ENCODE assay signal across 27 mouse cellular contexts in genomic region chr6:84269478-84269877, GRCm38 (mm10).
"Had no signal": no experiment of that assay in that cellular context is flagged by ENCODE, and none has a peak within 500 bp of the region (broad histone marks: within the 10 kb centered on the region; RNA-seq: fewer than 3 reads in every experiment).

No protein-coding gene starts in this region.

- H3K27ac ChIP-seq: embryonic facial prominence, embryonic 10.5 days; embryonic facial prominence, embryonic 12.5 days; embryonic facial prominence, embryonic 13.5 days; embryonic facial prominence, embryonic 15.5 days; forebrain, embryonic 10.5 days; forebrain, embryonic 12.5 days; forebrain, embryonic 13.5 days; forebrain, embryonic 15.5 days had no signal

- ATAC-seq: forebrain, embryonic 13.5 days; forebrain, embryonic 14.5 days; forebrain, embryonic 15.5 days; forebrain, embryonic 16.5 days; forebrain, postnatal 0 days had no signal

- H3K9me3 ChIP-seq: embryonic facial prominence, embryonic 10.5 days; embryonic facial prominence, embryonic 12.5 days; embryonic facial prominence, embryonic 13.5 days; embryonic facial prominence, embryonic 15.5 days; forebrain, embryonic 10.5 days; forebrain, embryonic 12.5 days; forebrain, embryonic 13.5 days; forebrain, embryonic 15.5 days had no signal

- H3K27me3 ChIP-seq: embryonic facial prominence, embryonic 12.5 days; embryonic facial prominence, embryonic 13.5 days; embryonic facial prominence, embryonic 15.5 days; forebrain, embryonic 12.5 days; forebrain, embryonic 13.5 days; forebrain, embryonic 15.5 days had no signal

- H3K4me3 ChIP-seq: embryonic facial prominence, embryonic 10.5 days; embryonic facial prominence, embryonic 12.5 days; embryonic facial prominence, embryonic 13.5 days; embryonic facial prominence, embryonic 15.5 days; erythroblast, embryonic 14.5 days; forebrain, embryonic 10.5 days; forebrain, embryonic 12.5 days; forebrain, embryonic 13.5 days; forebrain, embryonic 15.5 days; heart, adult 2 months had no signal

- H3K36me3 ChIP-seq: embryonic facial prominence, embryonic 10.5 days; embryonic facial prominence, embryonic 12.5 days; embryonic facial prominence, embryonic 13.5 days; embryonic facial prominence, embryonic 15.5 days; forebrain, embryonic 10.5 days; forebrain, embryonic 12.5 days; forebrain, embryonic 15.5 days had no signal

- DNase-seq: cerebellum, adult 18-20 months; cerebellum, adult 2 months; cerebellum, adult 8-10 months; cerebellum, adult 9-10 months; cerebellum, adult 9-11 months; cerebellum, postnatal 10 days; cerebellum, postnatal 14 days; cerebellum, postnatal 25 days; cerebellum, postnatal 36 days; embryo, embryonic 11 days; forebrain, postnatal 0 days; gastrocnemius, postnatal 14 days; gastrocnemius, postnatal 25 days; gastrocnemius, postnatal 36 days; heart, adult 18-20 months; heart, adult 2 months had no signal
